ENCODE assay signal across 9 mouse cellular contexts in genomic region chr9:98524786-98525542, GRCm38 (mm10). TPM values are rescaled to one million over a fixed set of nuclear protein-coding genes. Genes with fewer than 3 reads are reported as not detected.
A peak's percentile ranks its signal among the peaks of the same experiment; 100 is the strongest.
DNase-seq lines count a peak whose midpoint lies in the region; ATAC-seq and TF ChIP-seq lines count a peak whose summit lies in the region.
"Had no signal": no experiment of that assay in that cellular context is flagged by ENCODE, and none has a peak within 500 bp of the region (broad histone marks: within the 10 kb centered on the region; RNA-seq: fewer than 3 reads in every experiment).

No protein-coding gene starts in this region.

- no peak overlapping the region for H3K4me3 ChIP-seq in stomach, postnatal 0 days (ENCODE audit: low read depth, low read length)
- H3K4me3 ChIP-seq: limb, embryonic 12.5 days had no signal

- no peaks in the 10 kb centered on the region for H3K9me3 ChIP-seq in stomach, postnatal 0 days (ENCODE audit: control insufficient read depth, low read length)
- H3K9me3 ChIP-seq: limb, embryonic 12.5 days had no signal

- no peak overlapping the region for H3K4me2 ChIP-seq in stomach, postnatal 0 days (replicated peaks; ENCODE audit: low read depth)
- H3K4me2 ChIP-seq: limb, embryonic 12.5 days had no signal

- WGBS in stomach, postnatal 0 days, result 77% methylated on average over 7 of the region's 7 CpGs

- H3K4me1 ChIP-seq in stomach, postnatal 0 days (replicated peaks; ENCODE audit: control insufficient read depth, insufficient read depth), result no peaks in the 10 kb centered on the region
- H3K4me1 ChIP-seq: limb, embryonic 12.5 days had no signal

- H3K36me3 ChIP-seq in stomach, postnatal 0 days (ENCODE audit: control insufficient read depth, insufficient read depth, low read length), result no peaks in the 10 kb centered on the region
- H3K36me3 ChIP-seq: limb, embryonic 12.5 days had no signal

- no peak overlapping the region for H3K27ac ChIP-seq in stomach, postnatal 0 days (replicated peaks)
- H3K27ac ChIP-seq: limb, embryonic 12.5 days had no signal

- no peak overlapping the region for H3K9ac ChIP-seq in stomach, postnatal 0 days (ENCODE audit: low read length)
- H3K9ac ChIP-seq: limb, embryonic 12.5 days had no signal

- TF ChIP-seq EP300 in stomach, postnatal 0 days (optimal IDR thresholded peaks at IDR 0.05), result no peak

- TF ChIP-seq CTCF in stomach, postnatal 0 days (IDR thresholded peaks at IDR 0.05; ENCODE audit: low read depth), result no peak

- peak; percentile 14 to 18 for DNase-seq in frontal cortex, postnatal 14 days (ENCODE audit: low spot score in 2 of 2)
- no peak for DNase-seq in frontal cortex, postnatal 36 days (ENCODE audit: low spot score in 2 of 2)
- peak; percentile 13 for DNase-seq in ovary, adult 18-20 months (ENCODE audit: low spot score)
- DNase-seq in ovary, postnatal 10 days (ENCODE audit: low spot score), result no peak
- DNase-seq in layer of hippocampus, postnatal 10 days (ENCODE audit: low spot score in 2 of 2), result peak; percentile 61 to 67
- DNase-seq in stomach, postnatal 0 days (ENCODE audit: low spot score), result peak; percentile 47
- no peak for DNase-seq in gastrocnemius, postnatal 25 days
- no peak for DNase-seq in left cerebral cortex, adult 8-10 months (ENCODE audit: low spot score in 2 of 2)

- 0 out of 2 replicates have a peak, but pooled peaks have one; percentile 18 for ATAC-seq in stomach, postnatal 0 days (ENCODE audit: low FRiP score, low TSS enrichment)

- H3K27me3 ChIP-seq in stomach, postnatal 0 days (ENCODE audit: control insufficient read depth, insufficient read depth, low read length), result no peaks in the 10 kb centered on the region
- H3K27me3 ChIP-seq: limb, embryonic 12.5 days had no signal

RNA-seq across cellular contexts. Expression of gene Copb2, which starts 38.6 kb away (rescaled TPM):
- total RNA-seq in layer of hippocampus, postnatal 10 days (2021), result 100 to 1,000 TPM in 1 of 2 experiments, 10 to 100 TPM in 1; 99.9 to 101 TPM
- 102 and 105 TPM in 2 replicates for polyA plus RNA-seq in stomach, postnatal 0 days (2015; fragmentation: Nextera tagmentation; extraction: Ambion mirVana)
- total RNA-seq in gastrocnemius, postnatal 25 days (2021), result 10 to 100 TPM; 58.4 to 61.4 TPM
- 10 to 100 TPM; 88.5 to 94.0 (median 93.1) TPM for total RNA-seq in left cerebral cortex, adult 8-10 months (2022)

RNA-seq across cellular contexts. Expression of gene Rbp2, which starts 39.0 kb away (rescaled TPM):
- total RNA-seq in layer of hippocampus, postnatal 10 days (2021), result under 1 TPM in 1 of 2 experiments, not detected in 1; 0.54 TPM
- polyA plus RNA-seq in stomach, postnatal 0 days (2015; fragmentation: Nextera tagmentation; extraction: Ambion mirVana), result 197 and 200 TPM in 2 replicates
- not detected for total RNA-seq in gastrocnemius, postnatal 25 days (2021)
- total RNA-seq in left cerebral cortex, adult 8-10 months (2022), result not detected
- polyA plus RNA-seq: limb, embryonic 12.5 days had no signal

Comparison
In these comparisons a context has a peak if more than half of its experiments do, and no peak if none do; other contexts are left out.
1. DNase-seq: peak in frontal cortex, postnatal 14 days (2 of 2), ovary, adult 18-20 months (single experiment), layer of hippocampus, postnatal 10 days (2 of 2) and stomach, postnatal 0 days (single experiment); none in frontal cortex, postnatal 36 days (0 of 2), ovary, postnatal 10 days (single experiment), gastrocnemius, postnatal 25 days (single experiment) and left cerebral cortex, adult 8-10 months (0 of 2).